Mouse (Mus musculus) mouse trophoblast stem cell (cell line): ENCODE data around the gene Col1a1.

Experiments used
- in situ Hi-C, 2 experiments: fragments of 300-500 bp; cut with MseI, MboI; formaldehyde crosslinking; loops; 2 replicates in 1 of 2; 3 replicates in 1 of 2; pipeline ENCODE4 v1.15.1; 2025

Col1a1 gene

DNA sequence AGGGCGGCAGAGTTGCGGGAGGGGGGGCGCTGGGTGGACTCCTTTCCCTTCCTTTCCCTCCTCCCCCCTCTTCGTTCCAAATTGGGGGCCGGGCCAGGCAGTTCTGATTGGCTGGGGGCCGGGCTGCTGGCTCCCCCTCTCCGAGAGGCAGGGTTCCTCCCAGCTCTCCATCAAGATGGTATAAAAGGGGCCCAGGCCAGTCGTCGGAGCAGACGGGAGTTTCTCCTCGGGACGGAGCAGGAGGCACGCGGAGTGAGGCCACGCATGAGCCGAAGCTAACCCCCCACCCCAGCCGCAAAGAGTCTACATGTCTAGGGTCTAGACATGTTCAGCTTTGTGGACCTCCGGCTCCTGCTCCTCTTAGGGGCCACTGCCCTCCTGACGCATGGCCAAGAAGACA is at the start of gene Col1a1:
Col1a1 (plus strand) TSS at position 180 of the 400 bp plus-strand sequence.
- in situ Hi-C loops: loop anchor here (5.0 kb wide), 2 partner anchors 36 to 69 kb away; no protein-coding TSS in a partner anchor

DNA sequence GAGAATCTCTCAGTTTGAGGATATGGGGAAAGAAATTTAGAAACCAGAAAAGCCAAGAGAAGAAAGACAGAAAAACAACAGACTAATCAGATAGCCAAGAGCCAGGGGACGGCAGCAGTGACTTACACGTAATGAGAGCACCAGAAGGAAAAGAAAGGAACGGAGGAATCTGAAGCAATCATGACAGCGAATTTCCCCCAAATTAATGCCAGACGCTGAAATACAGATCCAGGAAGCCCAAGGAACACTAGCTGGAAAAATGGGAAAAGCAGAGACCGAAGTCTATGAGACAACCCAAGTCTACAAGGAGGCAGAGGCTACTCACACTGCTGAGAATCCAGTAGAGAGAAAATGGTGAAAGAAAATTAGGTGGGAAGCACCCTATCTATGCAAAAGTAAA is 44.9 kb upstream of the Col1a1 start:
- in situ Hi-C loops: no loop called here

DNA sequence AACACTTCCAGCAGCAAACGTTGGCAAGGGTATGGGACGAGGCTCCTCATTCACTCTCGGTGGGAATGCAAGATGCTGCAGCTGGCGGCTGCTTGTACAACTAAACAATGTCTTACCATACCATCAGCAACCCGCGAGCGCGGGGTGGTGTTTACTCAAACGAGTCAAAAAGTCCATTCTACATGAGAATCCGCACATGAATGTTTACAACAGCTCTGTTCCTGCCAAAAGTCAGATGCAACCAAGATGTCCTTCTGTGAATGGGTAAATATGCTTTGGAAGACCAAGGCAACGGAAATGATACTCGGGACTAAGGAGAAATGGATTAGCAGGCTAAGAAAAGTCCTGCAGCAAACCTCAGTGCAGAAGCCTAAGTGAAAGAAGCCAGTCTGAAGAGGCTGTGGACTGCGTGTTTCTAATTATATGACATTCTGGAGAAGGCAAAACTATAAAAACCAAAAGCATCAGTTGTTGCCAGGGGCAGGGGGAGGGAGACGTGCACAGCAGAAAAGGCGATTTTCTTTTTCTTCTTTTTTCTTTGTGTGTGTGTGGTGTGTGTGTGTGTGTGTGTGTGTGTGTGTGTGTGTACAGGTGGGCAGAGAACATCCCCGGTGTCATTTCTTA is 39.2 kb upstream of the Col1a1 start:
- in situ Hi-C loops: no loop called here

DNA sequence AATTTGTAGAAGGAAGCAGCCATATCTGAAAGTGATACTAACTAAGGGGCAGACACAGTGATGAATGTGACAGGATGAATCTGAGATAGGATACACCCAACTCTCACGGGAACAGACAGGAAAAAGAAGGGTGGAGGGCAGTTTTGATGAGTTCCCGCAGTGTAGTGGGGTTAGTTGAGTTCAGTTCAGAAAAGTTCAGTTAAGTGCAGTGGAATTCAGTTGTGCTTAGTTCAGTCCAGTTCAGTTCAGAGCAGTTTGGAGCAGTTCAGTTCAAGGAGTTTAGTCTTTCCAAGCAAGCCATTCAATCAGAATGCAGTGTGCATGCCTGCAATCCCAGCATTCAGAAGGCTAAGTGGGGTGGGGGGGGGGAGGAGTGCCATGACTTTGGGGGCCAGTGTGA is 34.8 kb upstream of the Col1a1 start:
- in situ Hi-C loops: no loop called here

DNA sequence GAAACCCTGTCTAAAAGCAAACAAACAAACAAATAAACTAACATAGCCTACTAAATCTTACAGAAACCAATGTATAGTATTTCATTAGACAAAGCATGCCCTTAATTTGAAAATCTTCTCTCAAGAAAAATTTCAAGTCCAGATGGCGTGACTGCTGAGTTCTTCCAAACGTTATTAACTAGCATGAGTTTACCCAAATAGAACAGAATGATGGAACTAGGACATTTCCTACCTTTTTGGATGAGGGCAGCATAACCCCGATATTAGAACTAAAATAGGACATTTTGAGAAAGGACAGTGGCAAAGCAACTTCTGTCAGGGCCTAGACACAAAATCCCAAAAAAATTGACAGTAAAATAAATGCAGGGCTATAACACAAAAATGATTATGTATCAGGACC is 31.7 kb upstream of the Col1a1 start:
- in situ Hi-C loops: no loop called here

DNA sequence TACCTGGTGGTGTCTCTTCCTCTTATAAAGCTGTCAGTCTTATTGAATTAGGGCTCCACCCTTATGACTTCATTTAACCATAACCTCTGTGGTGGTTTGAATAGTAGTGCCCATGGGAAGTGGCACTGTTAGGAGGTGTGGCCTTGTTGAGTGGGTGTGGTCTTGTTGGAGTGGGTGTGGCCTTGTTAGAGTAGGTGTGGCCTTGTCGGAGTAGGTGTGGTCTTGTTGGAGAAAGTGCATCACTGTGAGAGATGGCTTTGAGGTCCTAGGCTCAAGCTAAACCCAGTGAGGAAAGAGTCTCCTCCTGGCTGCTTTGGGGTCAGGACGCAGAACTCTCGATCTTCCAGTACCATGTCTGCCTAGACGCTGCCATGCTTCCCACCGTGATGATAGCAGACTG is 25.1 kb upstream of the Col1a1 start:
- in situ Hi-C loops: no loop called here

DNA sequence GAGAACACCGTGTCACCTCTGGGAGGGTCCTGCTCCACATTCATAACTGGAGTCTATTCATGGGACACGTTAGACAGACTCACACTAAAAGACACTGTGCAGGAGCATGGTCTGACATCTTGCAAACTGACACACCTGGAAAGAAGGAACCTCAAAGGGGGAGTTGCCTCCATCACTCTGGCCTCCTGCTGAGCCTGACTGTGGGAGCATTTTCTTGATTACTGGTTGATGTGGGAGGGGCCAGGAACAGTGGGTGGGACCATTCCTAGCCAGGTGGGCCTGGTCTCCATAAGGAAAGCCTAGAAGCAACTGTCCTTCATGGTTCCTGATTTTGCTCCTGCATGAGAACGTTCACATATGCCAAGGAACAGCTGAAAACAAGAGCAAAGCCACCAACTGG is 23.5 kb upstream of the Col1a1 start:
- in situ Hi-C loops: no loop called here

DNA sequence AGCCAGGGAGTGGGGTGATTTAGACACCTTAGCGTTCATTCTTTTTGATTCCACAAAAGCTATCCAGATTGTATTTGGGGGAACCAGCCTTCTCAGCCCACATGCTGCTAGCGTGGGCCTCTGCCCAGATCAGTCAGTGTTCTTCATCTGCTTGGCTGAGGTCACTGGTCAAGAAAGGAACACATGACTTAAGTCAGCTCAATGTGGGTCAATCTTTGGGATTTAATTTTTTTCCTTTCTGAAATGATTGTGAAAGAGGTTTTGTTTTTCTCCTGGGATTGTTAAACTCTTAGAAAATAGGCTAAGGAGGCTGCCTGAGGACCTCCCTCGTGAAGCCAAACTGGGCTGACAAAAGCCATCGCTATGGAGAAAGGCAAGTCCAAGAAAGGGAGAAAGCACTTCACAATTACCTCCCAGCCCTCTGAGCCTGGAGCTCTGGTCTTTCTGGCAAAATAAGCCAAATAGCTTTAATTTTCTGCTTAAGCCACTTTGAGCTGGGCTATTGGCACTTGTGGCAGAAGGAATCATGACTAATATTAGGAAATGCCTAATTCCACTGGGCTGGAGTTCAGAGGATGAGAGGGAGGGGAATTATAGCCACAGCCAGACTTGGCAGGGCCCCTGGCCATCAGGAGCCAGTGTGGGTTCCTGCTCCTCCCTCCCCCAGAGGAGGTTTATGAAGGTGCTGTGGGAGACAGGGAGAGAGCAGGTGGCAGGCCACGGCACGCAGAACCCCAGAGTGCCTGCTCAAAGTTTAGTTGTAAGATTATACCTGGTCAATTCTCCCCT is 22.5 kb upstream of the Col1a1 start:
- in situ Hi-C loops: no loop called here

DNA sequence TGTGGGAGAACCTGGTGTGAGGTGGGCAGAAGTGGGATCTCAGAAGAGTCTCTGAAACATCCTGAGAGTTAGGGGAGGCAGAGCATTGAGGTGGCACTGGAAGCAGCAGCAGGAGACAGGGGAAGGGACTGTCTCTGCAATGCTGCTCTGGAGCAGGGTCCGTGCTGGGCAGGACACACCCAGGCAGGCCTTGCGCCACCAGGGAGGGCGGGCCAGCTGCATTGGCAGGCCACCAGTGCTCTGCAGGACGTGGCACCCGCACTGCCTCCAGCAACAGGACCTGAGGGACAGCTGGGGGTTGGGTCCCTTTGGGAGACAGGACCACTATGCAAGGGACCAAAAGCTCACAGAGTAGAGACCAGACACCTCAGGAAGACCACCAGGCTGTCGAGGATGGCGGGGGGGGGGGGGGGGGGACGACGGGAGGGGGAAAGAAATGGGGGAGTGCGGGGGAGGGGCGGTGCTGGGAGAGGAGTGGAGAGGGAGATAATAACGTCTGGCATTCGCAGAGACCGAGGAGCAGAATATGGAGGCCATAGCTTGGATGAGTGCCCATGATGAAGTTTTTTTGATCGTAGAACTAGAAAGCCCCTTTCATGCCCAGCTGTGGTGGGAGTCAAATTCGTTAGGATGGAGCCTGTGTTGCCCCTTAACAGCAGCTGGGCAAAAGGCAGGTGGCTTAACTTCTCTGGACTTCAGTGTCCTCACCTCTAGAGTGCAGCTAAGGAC is 20.2 kb upstream of the Col1a1 start:
- in situ Hi-C loops: no loop called here

DNA sequence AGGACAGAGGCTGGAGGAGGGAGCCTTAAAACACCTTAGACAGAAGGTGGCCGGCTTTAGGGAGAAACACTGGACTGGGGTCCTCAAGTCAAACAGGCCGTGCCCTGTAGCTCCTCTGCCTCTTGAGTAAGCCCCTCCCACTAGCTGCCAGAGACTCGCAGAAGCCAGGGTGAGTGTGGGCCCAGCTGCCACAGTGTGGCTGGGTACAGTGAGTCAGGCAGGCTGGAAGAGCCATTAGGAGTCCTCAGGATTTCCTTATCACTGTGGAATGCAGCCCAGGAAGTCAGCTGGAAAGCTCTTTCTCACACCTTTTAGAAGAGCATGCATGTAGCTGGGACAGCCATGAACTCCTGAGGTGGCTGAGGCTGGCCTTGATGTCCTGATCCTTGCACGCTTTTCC is 19.5 kb upstream of the Col1a1 start:
- in situ Hi-C loops: no loop called here

DNA sequence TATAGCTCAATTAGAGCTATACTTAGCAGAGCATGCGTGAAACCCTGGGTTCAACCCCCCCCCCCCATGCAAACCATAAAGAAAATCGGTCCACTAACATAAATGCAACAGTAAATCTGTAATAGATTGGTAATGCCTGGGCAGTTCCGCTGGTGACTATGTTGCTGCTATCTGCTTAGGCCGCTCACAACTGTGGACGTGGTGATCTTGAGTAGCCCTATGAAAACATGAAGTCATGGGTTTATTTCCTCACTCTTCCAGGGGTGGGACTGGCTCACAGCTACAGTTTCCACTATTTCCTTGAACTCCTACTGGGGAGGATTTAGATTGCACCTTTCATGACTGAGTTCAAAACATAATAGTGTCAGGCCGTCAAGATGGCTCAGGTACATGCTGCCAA is 18.3 kb upstream of the Col1a1 start:
- in situ Hi-C loops: no loop called here

DNA sequence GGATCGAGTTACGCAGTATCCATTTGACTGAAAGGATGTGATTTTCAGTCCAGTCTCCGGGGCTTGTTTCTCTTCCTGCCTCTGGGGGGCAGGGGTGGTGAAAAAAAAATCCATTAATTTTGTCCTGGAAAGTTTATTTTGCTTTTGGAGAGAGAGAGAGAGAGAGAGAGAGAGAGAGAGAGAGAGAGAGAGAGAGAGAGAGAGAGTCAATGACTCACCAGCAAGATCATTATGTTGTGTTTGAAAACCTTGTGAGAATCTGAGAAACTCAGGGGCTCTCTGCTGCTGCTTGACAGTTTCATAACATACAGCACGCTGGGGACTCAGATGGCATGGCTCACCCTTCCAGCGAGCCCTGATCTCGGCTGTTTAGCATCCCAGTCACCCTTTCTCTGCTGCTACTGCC is 15.0 kb upstream of the Col1a1 start:
- in situ Hi-C loops: no loop called here

DNA sequence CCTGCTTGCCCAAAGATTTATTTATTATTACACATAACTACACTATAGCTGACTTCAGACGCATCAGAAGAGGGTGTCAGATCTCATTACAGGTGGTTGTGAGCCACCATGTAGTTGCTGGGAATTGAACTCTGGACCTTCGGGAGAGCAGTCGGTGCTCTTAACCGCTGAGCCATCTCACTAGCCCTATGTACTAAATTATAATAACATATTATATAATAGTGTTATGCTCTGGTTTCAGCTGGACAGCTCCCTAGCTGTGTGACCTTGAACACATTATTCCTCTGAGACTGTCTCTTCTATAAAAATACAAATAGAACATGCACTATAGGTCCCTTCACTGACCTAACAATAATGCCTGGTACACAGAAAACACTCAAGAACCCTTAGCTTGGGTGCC is 11.0 kb upstream of the Col1a1 start:
- in situ Hi-C loops: no loop called here

DNA sequence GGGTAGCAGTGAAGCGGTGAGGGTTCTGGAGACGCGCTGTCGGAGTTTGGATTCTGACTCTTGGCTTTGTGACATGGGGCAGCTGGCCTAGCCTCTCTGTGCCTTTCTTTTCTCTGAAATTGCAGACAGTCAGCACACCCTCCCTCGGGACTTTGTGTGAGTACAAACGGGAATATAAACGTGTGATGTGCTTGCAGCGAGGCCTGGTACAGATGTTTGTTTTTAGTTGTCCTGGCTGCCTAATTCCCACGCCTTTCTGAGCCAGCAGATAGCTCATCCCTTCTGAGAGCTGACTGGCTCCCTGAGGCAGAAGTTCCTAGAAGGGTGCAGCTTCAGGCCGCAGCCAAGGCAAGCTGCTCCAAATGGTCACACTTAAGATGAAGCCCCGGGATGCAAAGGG is 9.6 kb upstream of the Col1a1 start:
- in situ Hi-C loops: no loop called here

DNA sequence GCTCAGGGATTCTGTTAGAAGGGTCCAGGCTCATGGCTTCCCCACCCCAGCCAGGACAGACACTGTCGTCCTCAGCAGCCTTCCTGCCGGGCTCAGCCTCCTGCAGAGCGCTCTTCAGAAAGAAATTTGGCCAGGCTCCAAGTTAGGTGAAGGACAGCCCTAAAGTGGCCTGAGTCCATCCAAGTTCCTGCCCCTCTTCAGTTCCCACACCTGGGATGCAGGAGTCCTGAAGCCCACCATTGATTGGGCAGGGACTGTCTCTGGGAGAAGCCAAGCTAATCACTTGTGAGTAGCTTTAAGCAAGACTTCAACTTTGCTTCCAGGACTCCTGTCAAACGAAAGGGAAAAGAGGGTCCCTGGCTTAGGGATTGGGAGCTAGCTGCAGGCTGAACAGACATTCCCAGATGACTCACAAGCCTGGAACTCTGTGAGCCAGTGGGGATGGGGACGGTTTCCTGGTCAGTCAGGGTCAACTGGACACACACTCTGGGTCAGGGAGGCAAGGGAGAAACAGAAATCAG is 8.2 kb upstream of the Col1a1 start:
- in situ Hi-C loops: no loop called here

DNA sequence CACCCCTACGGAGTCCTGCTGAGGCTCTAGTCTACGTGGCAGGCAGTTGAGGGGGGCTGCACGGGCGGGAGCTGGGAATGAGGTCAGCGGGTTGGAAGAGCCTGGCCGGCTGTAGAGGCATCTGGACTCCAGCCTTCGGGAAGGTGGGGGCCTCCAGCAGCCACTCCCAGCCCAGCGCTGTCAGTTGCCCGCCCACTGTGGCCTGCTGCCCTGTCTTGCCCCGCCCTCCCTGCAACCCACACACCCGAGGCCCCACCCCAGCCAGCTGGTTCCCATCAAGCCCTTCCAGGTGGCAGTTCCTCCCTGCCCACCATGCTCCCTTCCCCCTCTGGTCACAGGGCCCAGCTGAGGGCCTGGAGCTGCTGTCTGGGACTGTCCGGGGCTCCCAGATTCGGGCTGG is 7.2 kb upstream of the Col1a1 start:
- in situ Hi-C loops: no loop called here

DNA sequence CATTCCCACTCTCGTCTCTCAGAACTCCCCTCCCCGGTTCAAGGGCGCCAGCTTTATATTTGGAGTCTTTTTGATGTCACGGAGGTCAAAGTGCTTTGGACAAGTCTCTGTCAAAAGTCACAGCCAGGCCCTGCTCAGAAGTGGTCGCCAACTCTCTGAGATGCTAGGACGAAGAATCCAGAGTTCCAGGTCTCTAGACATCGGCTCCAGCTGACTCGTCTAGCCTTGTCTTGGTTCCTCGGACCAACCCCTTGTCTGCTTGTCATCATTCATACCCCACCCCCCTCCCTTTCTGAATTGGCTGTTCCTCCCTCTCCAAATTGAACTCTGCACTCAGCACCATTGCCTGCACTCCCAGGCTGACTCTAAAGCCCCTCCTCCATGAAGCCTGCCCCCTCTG is 6.4 kb upstream of the Col1a1 start:
- in situ Hi-C loops: no loop called here

DNA sequence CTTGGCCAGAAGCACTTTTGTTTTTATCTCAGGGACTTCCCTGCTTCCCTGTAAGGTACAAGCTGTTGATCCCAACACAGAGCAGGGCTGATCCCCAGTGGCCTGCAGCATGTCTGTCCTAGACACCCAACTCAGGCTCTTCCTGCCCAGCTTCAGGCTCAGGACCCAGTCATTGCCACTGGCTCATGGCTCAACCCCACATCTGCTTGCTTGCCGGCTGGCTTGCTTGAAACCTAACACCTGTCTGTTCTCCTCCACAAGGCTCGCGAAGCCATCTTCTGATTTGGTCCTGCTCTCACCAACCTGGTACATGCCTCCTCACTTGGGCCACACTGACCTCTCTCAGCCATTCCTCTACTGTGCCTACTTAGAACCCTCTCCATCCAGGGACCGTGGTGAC is 5.9 kb upstream of the Col1a1 start:
- in situ Hi-C loops: no loop called here

DNA sequence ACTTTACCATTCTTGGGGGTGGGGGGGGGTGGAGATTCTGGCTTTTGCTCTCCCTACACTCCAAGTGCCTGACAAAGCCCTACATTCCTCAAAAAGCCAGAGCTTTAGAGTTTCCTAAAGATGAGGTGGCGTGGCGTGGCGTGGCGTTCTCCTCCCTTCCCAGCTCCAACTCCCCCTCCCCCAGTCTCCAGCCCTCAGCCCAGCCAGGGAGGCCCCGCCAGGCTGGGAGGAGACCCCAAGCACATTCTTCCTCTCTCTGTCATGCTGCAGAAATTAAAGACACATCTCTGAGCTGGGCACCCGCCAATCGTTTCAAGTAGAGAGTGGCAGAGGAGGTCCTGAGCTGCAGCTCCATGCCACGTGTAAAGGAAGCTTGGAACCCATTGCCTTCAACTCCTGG is 2.4 kb upstream of the Col1a1 start:
- in situ Hi-C loops: no loop called here

DNA sequence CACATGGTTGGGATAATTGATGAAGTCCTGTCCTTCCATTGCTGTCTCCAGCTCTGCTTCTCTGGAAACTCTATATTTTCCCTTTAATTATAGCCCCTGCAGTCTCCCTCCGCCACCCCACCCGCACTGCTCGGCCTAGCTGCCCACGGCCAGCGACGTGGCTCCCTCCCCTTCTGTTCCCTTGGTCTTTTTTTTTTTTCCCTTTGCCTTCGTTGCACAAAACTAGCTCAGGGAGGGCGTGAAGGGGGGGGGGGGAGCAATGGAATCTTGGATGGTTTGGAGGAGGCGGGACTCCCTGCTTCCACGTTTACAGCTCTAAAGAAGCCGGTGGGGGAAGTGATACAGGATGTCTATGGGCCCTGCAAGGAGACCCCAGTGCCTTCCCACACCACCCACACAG is 1.5 kb upstream of the Col1a1 start:
- in situ Hi-C loops: no loop called here

DNA sequence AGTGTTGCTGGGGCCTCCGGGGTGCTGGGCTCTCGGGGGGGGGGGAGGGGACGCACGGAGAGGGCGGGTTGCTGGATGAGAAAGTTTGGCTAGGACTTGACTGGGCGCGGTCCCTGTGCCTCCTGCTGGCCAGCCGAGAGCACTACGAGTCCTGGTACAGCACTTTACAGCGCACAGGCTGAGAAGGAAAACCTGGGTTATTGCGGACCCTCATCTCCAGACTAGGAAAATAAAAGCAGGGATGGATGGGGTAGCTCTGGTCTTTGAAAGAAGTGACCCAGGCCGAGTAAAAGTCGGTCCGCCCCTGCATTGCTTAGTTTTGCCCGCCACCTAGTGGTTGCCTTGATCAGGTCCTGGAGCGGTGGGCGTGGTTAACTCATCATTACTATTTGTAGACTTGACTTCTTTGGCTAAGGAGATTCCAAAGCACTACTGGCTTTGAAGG is 849 bp downstream of the Col1a1 start:
- in situ Hi-C loops: loop anchor here (5.0 kb wide), 2 partner anchors 35 to 70 kb away; no protein-coding TSS in a partner anchor

DNA sequence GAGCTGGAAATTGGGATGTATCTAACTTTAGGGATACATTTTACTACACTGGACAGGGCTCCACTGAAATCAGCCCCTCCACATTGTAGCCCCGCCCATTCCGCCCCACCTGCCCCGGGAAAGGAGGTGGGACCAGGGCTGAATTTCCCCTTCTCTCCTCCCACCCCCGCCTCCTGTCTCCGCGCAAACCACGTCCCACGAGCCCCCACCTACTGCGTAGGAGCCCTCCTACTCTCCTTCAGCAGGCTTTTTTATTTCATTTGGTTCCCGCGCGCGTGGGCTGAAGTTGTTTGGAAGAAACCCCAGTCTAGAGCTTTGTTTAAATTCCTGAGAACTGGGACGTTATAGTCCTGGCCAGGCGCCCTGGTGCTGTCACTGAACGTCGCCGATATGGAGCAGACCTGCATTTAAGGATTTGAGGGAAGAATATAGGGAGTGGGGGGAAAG is 1.3 kb downstream of the Col1a1 start:
- in situ Hi-C loops: loop anchor here (5.0 kb wide), 2 partner anchors 35 to 70 kb away; no protein-coding TSS in a partner anchor
